Mouse (Mus musculus): ENCODE results near the gene Praf2.

DNA sequence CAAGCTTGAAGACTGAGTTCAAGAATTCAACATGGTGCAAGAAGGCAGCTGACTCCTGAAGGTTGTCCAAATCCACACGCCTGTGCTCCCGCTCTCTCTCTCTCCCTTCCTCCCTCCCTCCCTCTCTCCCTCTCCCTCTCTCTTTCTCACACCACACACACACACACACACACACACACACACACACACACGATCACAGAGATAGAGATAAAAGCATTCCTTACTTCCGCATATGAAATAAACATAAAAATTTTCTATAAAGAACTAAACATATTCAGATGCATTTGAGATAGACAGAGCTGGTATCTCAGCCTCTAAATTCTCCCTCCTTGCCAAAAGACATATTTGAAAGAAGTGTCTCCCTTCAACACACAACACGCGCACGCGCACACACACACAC, 17.2 kb downstream of the Praf2 start:
- TF ChIP-seq POLR2A (IDR thresholded peaks at IDR 0.05; ENCODE audit: insufficient read depth, low read length) (no peak), CTCF (IDR thresholded peaks at IDR 0.05; ENCODE audit: low read depth, low read length) (no peak)
